Mouse (Mus musculus) lung, postnatal 10 days (tissue): Measurements from ENCODE around the gene Ifit3.
"Not testable (repeated sequence)": the region's sequence is repeated elsewhere in the genome, so short reads cannot be mapped to it uniquely, and the experiment has no call there.

Source experiments
- DNase-seq: peaks from one replicate; pipeline ENCODE4 v3.0.0; 2021

The Ifit3 gene

DNA sequence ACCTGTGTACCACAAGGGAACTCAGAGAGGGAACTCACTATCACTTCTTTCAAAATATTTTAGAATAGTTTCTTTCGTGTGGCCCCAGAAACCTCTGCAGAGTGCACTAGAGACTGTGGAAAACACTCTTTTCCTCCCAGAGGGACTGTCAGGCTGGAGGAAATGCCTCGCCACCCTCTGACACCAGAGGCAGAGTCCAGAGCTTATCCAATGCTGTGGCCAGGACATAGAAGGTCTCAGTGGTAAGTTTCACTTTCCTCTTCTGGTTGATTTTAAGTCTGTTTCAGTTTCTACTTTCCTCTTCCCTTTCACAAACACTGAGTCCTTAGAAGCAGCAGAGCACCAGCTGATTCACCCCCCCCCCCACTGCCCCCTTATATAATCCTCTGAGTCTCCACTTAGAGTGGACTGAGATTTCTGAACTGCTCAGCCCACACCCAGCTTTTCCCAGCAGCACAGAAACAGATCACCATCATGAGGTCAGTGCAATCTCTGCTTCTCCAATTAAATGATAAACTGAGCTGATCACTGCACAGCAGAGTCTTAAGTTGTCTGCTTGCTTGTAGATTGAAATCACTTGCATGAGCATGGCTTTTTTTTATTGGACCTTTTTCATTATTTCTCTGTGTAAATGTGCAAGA is at the start of gene Ifit3:
Gene Ifit3, plus strand, starts transcription at position 406 of the 641 bp plus-strand sequence.
- DNase-seq: peak; percentile 44

DNA sequence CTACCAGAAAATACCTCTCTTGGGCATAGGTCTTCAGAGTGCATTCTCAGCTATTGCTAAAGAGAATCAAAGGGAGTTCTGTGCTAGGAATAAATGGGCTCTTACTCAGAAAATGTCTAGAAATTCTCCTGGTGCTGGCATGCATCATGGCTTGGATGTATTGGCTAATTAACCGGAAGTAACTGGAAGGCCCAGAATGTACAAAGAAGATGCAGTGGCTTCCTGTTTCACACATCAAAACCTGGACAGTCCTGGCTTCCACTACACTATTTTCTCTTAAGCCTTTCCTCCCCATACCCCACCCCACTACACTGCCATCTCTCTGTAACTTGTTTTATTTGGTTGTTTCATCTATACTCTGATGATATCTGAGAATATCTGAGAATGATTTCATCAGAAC is 43.9 kb upstream of the Ifit3 start:
- no peak for DNase-seq

GRCm38 (mm10) chr19:34546211-34546610 is 37.1 kb upstream of the Ifit3 start:
- DNase-seq: no peak

GRCm38 (mm10) chr19:34547976-34548375 is 35.4 kb upstream of the Ifit3 start:
- peak; percentile 88 for DNase-seq

DNA sequence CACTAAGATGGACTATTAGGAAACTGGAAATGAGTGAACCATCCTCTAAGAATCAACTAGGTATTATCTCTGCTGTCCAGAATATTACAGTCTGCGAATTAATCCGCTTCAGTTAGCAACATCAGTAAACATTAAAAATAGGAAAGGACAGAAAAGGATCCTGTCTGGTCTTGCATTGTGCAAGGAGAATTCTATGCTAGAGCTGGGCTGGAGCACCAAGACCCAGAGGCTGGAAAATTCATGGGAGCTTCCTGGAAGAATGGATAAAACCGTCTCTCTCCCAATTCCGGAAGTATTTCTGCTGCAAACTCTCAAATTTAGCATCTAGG is 33.2 kb upstream of the Ifit3 start:
- DNase-seq: no peak

GRCm38 (mm10) chr19:34550534-34551223 is 32.7 kb upstream of the Ifit3 start, which contains the start of gene Ifit2:
Gene Ifit2, plus strand, starts transcription at chr19:34550694.
- peak; percentile 87 for DNase-seq

GRCm38 (mm10) chr19:34551981-34552380 is 31.4 kb upstream of the Ifit3 start:
- peak; percentile 62 for DNase-seq

GRCm38 (mm10) chr19:34553021-34553420 is 30.3 kb upstream of the Ifit3 start:
- peak; percentile 31 for DNase-seq

GRCm38 (mm10) chr19:34553522-34553921 is 29.8 kb upstream of the Ifit3 start:
- DNase-seq: no peak

GRCm38 (mm10) chr19:34554061-34554460 is 29.3 kb upstream of the Ifit3 start:
- no peak for DNase-seq

DNA sequence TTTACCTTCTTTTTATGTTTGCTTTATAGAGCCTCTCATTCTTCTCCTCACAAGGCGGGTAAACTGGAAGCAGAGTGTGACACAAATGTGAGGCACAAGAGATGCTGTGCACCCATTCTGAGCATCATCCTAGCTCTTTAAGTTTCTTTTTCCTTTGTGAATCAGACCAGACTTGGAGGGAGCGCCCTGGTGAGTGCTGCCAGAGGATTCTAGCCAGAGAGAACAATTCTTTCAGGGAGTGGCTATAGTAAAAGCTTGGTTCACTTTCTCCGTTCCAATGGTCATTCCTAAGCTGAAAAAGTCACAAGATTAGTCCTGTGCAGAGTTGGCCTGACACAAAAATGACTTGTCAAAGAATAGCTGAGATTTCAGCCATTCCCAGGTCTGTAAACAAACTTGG is 26.7 kb upstream of the Ifit3 start:
- DNase-seq: peak; percentile 41

GRCm38 (mm10) chr19:34562556-34562955 is 20.8 kb upstream of the Ifit3 start:
- DNase-seq: no peak

- DNase-seq: no peak
Measured at GRCm38 (mm10) chr19:34566178-34566784, 17.1 kb upstream of the Ifit3 start.

DNA sequence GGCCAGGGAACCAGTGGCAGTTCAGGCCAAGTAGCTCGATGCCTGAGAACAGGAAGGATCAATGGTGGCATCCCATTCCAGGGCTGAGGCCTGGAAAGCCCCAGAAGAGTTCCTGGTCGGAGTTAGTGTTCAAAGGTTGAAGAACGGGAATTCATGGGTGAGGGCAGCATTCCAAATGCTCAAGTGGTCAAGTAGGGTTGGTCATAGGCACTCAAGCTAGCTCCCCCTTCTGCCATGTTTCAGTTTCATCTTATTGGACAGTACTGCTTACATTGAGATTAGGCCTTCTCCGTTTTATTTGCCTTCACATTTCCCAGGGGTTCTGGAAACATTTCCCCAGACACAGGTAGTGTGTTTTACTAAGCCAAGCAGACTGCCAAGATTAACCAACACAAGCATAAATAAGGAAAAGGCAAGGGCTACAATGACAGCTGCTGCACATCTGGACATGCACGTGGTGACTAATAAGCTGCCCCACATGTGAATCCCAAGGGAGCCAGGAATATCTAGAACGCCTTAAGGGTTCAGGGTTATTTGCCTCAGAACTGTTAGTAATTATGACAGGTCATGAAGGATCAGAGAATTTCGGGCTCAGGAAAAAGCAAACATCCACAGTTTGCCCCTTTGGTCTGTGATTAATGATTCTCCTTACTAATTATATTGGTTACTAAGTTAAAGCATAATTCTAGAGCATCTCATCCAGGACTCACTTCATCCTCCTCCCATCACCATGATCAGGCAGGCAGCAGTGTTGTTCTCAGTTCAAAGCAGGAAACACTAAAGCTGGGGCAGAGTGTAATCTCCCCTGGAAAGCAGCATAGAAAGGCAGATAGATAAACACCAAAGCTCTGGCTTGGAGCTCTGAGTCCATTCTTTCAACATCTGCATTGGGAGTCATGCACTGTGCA is 14.1 kb upstream of the Ifit3 start:
- peak; percentile 38 for DNase-seq

- no peak for DNase-seq
Measured at GRCm38 (mm10) chr19:34569896-34570476, 13.3 kb upstream of the Ifit3 start.

DNA sequence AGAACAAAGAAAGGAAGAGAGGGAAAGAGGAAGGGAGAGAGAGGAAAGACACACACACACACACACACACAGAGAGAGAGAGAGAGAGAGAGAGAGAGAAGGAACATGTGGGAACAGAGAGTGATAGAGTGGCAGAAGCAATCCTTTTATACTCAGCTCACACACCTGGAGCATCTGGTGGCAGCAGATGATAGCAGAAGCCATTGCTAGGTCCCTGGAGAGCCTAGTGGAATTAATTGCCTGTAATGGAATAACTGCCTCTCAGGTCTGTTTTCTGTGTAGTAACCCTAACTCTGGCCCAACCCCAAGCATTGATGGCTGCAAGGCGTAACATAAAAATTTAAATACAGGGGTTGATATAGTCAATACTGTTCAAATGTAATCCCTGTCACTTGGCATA is 12.3 kb upstream of the Ifit3 start:
- no peak for DNase-seq

DNA sequence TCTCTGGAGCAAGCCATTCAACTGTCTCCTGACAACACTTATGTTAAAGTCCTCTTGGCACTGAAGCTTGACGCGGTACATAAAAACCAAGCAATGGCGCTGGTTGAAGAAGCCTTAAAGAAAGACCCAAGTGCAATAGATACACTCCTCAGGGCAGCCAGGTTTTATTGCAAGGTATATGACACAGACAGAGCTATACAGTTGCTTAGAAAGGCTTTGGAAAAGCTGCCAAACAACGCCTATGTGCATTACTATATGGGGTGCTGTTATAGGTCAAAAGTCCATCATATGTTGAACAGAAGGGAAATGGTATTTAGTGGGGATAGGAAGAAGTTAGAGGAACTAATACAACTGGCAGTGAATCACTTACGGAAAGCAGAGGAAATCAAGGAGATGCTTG is 9.7 kb upstream of the Ifit3 start:
- DNase-seq: no peak

DNA sequence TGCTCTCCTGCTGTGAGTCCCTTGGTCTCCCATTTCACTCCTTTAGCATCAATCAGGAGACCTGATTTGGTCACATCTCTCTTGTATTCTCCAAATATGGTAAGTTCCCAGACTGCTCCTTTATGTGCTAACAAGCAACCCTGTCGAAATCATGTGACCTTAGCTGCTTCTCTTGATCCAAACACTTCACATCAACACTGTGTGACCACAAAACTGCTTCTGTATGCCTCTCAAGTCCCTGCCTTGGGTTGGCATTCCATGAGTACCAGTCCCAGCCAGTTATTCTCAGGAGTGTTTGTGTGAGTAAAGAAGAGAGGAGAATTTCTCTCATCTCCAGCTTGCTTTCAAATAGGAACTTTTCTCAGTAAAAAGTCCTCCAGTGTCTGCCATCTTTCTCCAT is 6.2 kb upstream of the Ifit3 start:
- DNase-seq: peak; percentile 42

- not testable (repeated sequence) for DNase-seq
Measured at GRCm38 (mm10) chr19:34582696-34583095, 635 bp upstream of the Ifit3 start.

DNA sequence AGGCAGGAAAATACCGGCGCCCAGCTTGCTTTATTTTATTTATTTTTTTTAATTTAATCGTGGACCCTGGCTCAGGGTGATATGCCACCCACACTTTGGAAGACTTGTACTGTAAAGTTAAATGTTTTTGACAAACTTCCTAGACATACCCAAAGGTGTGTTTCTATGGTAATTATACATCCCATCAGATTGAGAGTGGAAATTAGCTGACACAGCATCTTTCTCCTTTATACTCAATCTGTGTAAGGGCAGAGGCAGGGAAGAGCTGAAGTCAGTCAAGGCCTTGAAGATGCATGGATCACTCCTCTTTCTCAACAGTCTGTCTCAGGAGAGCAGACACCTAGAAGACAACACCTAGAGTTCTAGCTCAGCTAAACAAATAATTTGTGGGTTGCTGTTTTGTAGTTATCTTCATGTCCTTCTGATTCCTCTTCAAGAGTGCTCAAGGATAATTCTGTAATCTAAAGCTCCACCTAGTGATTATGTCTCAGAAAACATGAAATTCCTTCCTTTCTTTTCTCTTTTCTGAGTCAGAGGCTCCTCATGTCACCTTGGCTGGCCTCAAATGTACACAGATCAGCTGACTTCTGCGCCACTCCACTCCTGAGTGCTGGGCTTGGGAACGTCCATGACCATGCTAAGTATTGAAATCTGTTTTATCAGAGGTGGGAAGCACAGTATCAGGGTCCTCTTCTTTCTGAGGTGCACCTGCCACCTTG is 2.6 kb downstream of the Ifit3 start:
- not testable (repeated sequence) for DNase-seq

DNA sequence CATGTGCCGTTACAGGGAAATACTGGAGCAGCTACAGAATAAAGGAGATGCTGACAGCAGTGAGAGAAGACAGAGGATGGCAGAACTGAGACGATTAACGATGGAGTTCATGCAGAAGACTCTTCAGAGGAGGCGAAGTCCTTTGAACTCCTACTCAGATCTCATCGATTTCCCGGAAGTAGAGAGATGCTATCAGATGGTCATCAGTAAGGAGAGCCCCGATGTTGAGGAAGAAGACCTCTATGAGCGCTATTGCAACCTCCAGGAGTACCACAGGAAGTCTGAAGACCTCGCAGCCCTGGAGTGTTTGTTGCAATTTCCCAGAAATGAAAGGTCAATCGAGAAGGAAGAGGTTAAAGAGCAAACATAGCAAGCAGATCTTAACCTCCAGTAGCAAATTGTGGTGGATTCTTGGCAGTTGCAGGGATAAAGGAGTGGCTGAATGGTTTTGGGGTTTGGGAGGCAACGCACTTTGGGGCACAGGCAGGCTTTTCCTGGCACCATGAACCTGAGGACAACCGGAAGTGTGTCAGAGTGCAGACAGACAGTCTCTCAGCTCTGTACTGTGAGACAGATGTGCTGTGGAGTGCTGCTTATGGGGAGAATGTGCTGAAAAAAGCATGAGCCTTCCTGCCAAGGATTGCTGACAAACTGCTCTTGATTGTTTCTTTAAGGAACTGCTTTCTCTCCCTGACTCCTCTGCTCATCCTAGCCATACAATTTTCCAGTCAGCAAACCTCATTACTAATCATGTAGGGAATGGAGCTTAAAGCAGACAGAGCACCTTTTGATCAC is 4.8 kb downstream of the Ifit3 start:
- DNase-seq: not testable (repeated sequence)
